Mouse (Mus musculus): ENCODE results near the gene Pdia2. TPM values are rescaled to one million over a fixed set of nuclear protein-coding genes. Genes with fewer than 3 reads are reported as not detected.

Pdia2 gene
- total RNA-seq, 2 experiments from 2014 or later: 0.32 to 0.73 TPM

Other genes starting within 250 kb of the Pdia2 start
- gene A930017K11Rik, start 246.5 kb downstream of the Pdia2 start, total RNA-seq (2021): under 1 TPM in 1 of 2 experiments, not detected in 1; 0.23 TPM
- gene Capn15, start 213.3 kb downstream of the Pdia2 start, total RNA-seq (2021): 10 to 100 TPM; 47.0 to 51.6 TPM
- gene Rab11fip3, start 129.5 kb downstream of the Pdia2 start, total RNA-seq (2021): 100 to 1,000 TPM in 1 of 2 experiments, 10 to 100 TPM in 1; 95.8 to 103 TPM
- 10 to 100 TPM; 26.4 to 27.9 TPM for gene Decr2, start 108.8 kb downstream of the Pdia2 start, total RNA-seq (2021)
- gene Nme4, start 103.5 kb downstream of the Pdia2 start, total RNA-seq (2021): 1 to 10 TPM; 3.3 to 3.7 TPM
- 10 to 100 TPM; 11.6 to 13.0 TPM for gene Tmem8, start 85.8 kb downstream of the Pdia2 start, total RNA-seq (2021)
- 10 to 100 TPM; 62.6 to 68.7 TPM for gene Mrpl28, start 75.6 kb downstream of the Pdia2 start, total RNA-seq (2021)
- 10 to 100 TPM; 21.1 to 21.6 TPM for gene Axin1, start 60.4 kb downstream of the Pdia2 start, total RNA-seq (2021)
- gene Rgs11, start 3.9 kb upstream of the Pdia2 start, total RNA-seq (2021): 10 to 100 TPM; 36.6 to 43.5 TPM
- gene Arhgdig, start 8.7 kb upstream of the Pdia2 start, total RNA-seq (2021): 100 to 1,000 TPM; 103 to 107 TPM
- 10 to 100 TPM; 13.9 to 14.2 TPM for gene Fam234a, start 45.2 kb upstream of the Pdia2 start, total RNA-seq (2021)
- 10 to 100 TPM; 78.1 to 84.7 TPM for gene Luc7l, start 53.8 kb upstream of the Pdia2 start, total RNA-seq (2021)
- gene Neurl1b, start 215.7 kb upstream of the Pdia2 start, total RNA-seq (2021): 10 to 100 TPM; 75.2 to 75.9 TPM